Mouse (Mus musculus) cerebellum, postnatal 25 days (tissue): Measurements from ENCODE around the gene Nemf.

Source experiments
- DNase-seq, 2 experiments: peaks; one replicate each; pipeline ENCODE4 v3.0.0; 2021; ENCODE audit warnings: mixed read lengths in 2 of 2

Gene Nemf

GRCm38 (mm10) chr12:69300391-69300790 is 56.6 kb downstream of the Nemf start:
- no peak for DNase-seq

- no peak for DNase-seq
Observed at GRCm38 (mm10) chr12:69299831-69300230, 57.1 kb downstream of the Nemf start.

- peak; percentile 26 to 57 for DNase-seq
Observed at GRCm38 (mm10) chr12:69299231-69299630, 57.7 kb downstream of the Nemf start.

GRCm38 (mm10) chr12:69298281-69298680 is 58.7 kb downstream of the Nemf start:
- DNase-seq: no peak

- DNase-seq: no peak
Observed at GRCm38 (mm10) chr12:69297411-69298150, 59.4 kb downstream of the Nemf start.

GRCm38 (mm10) chr12:69296511-69297410 is 60.2 kb downstream of the Nemf start, which contains the start of gene Klhdc2:
Gene Klhdc2 (plus strand): TSS chr12:69296681.
- DNase-seq: peak; percentile 91 to 94

GRCm38 (mm10) chr12:69295651-69296050 is 61.3 kb downstream of the Nemf start:
- DNase-seq: peak; percentile 42 to 47

GRCm38 (mm10) chr12:69294936-69295335 is 62.0 kb downstream of the Nemf start:
- no peak for DNase-seq

GRCm38 (mm10) chr12:69293815-69294214 is 63.1 kb downstream of the Nemf start:
- DNase-seq: no peak

- DNase-seq: no peak
Observed at GRCm38 (mm10) chr12:69292401-69292800, 64.6 kb downstream of the Nemf start.

- DNase-seq: no peak
Observed at GRCm38 (mm10) chr12:69288699-69289098, 68.3 kb downstream of the Nemf start.

- no peak for DNase-seq
Observed at GRCm38 (mm10) chr12:69287535-69287934, 69.4 kb downstream of the Nemf start.

GRCm38 (mm10) chr12:69283146-69283545 is 73.8 kb downstream of the Nemf start:
- DNase-seq: no peak

GRCm38 (mm10) chr12:69280915-69281314 is 76.0 kb downstream of the Nemf start:
- no peak for DNase-seq

- DNase-seq: no peak
Observed at GRCm38 (mm10) chr12:69279931-69280469, 77.0 kb downstream of the Nemf start.

GRCm38 (mm10) chr12:69268956-69269355 is 88.0 kb downstream of the Nemf start:
- no peak for DNase-seq

- DNase-seq: no peak
Observed at GRCm38 (mm10) chr12:69267956-69268632, 88.9 kb downstream of the Nemf start.

- DNase-seq: no peak
Observed at GRCm38 (mm10) chr12:69265031-69265430, 91.9 kb downstream of the Nemf start.

GRCm38 (mm10) chr12:69262251-69262650 is 94.7 kb downstream of the Nemf start:
- DNase-seq: no peak
